Mouse (Mus musculus) liver, embryonic 14.5 days (tissue): Measurements from ENCODE around the gene Acox1. TPM values are rescaled to one million over a fixed set of nuclear protein-coding genes. Genes with fewer than 3 reads are reported as not detected.
A peak's percentile ranks its signal among the peaks of the same experiment; 100 is the strongest.

ENCODE experiments used
- ATAC-seq: fragments of 200-750 bp; cut with Nextera tagmentation; 2 replicates; pipeline ENCODE4 v1.8.0; 2017; ENCODE audit warnings: moderate number of reproducible peaks, mild to moderate bottlenecking, moderate library complexity; ENCODE audit not compliant: insufficient read depth
- DNase-seq, 3 experiments: peaks; one replicate each; pipeline ENCODE4 v3.0.0-alpha.2; 2012 to 2013; ENCODE audit warnings: low read depth in 3 of 3, low spot score in 3 of 3
- H3K27ac ChIP-seq: fragments of 300-500 bp; sonication (generic); 2 replicates; pipeline ENCODE4 v1.5.1; 2014; ENCODE audit warnings: moderate library complexity, mild to moderate bottlenecking, control low read depth, inconsistent platforms
- H3K27me3 ChIP-seq: fragments of 300-500 bp; sonication (generic); 2 replicates; pipeline ENCODE4 v1.6.1; 2014; ENCODE audit warnings: mild to moderate bottlenecking, low read length, moderate library complexity; ENCODE audit not compliant: control insufficient read depth, insufficient read depth
- H3K36me3 ChIP-seq: fragments of 300-500 bp; sonication (generic); replicated peaks from 2 replicates; pipeline ENCODE4 v1.6.1; 2014; ENCODE audit warnings: low read depth; ENCODE audit not compliant: control insufficient read depth, insufficient read depth
- H3K4me1 ChIP-seq, 2 experiments: fragments of 200-500 bp in 1 of 2; fragments of 300-500 bp in 1 of 2; sonication (generic) in 1 of 2; replicated peaks; 2 replicates each; pipeline ENCODE4 v1.6.1; 2012 to 2014; ENCODE audit warnings: antibody characterized with exemption in 1 of 2, inconsistent platforms in 1 of 2, low read length in 1 of 2; ENCODE audit not compliant: control insufficient read depth in 2 of 2, insufficient read depth in 2 of 2
- H3K4me2 ChIP-seq: fragments of 300-500 bp; sonication (generic); 2 replicates; pipeline ENCODE4 v1.6.1; 2014; ENCODE audit warnings: low read depth, mild to moderate bottlenecking, control low read depth, moderate library complexity
- H3K4me3 ChIP-seq, 2 experiments: fragments of 200-500 bp in 1 of 2; fragments of 300-500 bp in 1 of 2; sonication (generic) in 1 of 2; 2 replicates each; pipeline ENCODE4 v1.5.1; 2012 to 2014; ENCODE audit warnings: low read depth in 2 of 2, low read length in 2 of 2, mild to moderate bottlenecking in 2 of 2, control low read depth in 1 of 2, inconsistent platforms in 1 of 2, moderate library complexity in 1 of 2; ENCODE audit not compliant: insufficient read depth in 1 of 2
- H3K9ac ChIP-seq: fragments of 300-500 bp; sonication (generic); replicated peaks from 2 replicates; pipeline ENCODE4 v1.6.1; 2014; ENCODE audit warnings: mild to moderate bottlenecking, control low read depth, moderate library complexity
- H3K9me3 ChIP-seq: fragments of 300-500 bp; sonication (generic); 2 replicates; pipeline ENCODE4 v1.6.1; 2016; ENCODE audit warnings: low read length, mixed read lengths; ENCODE audit not compliant: control insufficient read depth
- CTCF ChIP-seq: IDR thresholded peaks from 2 replicates; pipeline ENCODE4 v1.5.1; 2016; ENCODE audit warnings: antibody characterized with exemption, low read depth, control low read depth
- EP300 ChIP-seq: IDR thresholded peaks from 2 replicates; pipeline ENCODE4 v1.6.1; 2016; ENCODE audit warnings: antibody characterized with exemption, low read depth
- WGBS: fragments of 180-500 bp; shearing (Covaris S2); extraction: QIAGEN DNeasy Blood & Tissue Kit; methylation state at CpG from one replicate; pipeline ENCODE4 v1.1.7; 2014; ENCODE audit not compliant: insufficient replicate concordance; 5-methylcytosine and 5-hydroxymethylcytosine counted together
- polyA plus RNA-seq, 2 experiments: library from polyadenylated mRNA; depleted of rRNA in 1 of 2; stranded (reverse) in 1 of 2; unstranded in 1 of 2; fragments of >200 nt; fragmentation: Nextera tagmentation in 1 of 2; extraction: Ambion mirVana in 1 of 2; gene quantifications; 2 replicates each; pipeline versions ENCODE4 v1.2.1 to v1.2.3; 2012 to 2014

Acox1 gene
- polyA plus RNA-seq, 2 experiments, result 14.8 to 16.6 TPM

- 77% methylated on average over 16 of the region's 16 CpGs for WGBS
- H3K27ac ChIP-seq, result no peak overlapping the region
These were observed 66.2 kb downstream of the Acox1 start for GRCm38 (mm10) chr11:116132366-116133333.

DNA sequence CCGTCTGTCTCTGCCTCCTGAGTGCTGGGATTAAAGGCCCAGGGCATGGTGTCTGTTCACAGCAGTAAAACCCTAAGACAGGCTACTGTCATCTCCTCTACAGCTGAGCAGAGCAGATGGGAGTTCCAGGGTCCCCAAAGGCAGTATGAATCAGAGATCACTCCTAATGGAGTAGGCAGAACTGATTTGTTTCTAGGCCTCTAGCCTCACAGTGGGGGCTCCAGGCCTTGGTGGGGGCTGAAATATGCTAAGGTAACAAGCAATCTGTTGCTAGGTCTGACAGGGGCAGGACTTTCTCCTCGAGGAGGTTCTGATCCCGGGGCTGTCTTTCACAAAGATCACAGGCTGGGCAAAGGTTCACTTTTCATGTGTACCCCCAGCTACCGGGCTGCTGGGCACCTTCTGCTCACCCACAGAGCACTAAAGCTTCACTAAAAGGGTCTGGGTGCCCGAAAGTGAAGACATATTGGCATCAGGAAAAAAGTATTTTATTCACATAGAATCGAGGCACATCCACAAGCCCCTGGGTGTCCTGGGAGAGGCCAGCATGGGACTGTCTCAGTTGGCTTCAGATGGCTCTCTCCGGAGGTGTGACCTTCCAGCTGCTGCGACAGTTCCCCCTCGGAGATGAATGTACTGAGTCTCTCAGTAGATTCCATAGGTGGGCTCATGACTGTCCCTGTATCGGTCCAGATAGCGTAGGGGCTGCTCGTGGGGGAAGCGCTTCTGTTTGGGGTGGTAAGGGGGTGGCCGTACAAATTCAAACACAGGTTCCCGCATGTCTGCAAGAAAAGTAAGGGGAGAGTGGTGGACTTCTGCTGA, 67.3 kb downstream of the Acox1 start:
- Histone ChIP-seq H3K27ac (no peak overlapping the region), H3K27me3 (no peaks in the 10 kb centered on the region), H3K9ac (no peak overlapping the region), H3K4me1 (peaks cover 3 to 12% of the 10 kb centered on the region in 2 experiments; a peak in 3 of 4 replicates), H3K36me3 (no peaks in the 10 kb centered on the region), H3K4me2 (peak overlapping the region; percentile 54), H3K4me3 (peak overlapping the region in 1 of 2 experiments; percentile 48; a peak in 1 of 4 replicates), H3K9me3 (no peaks in the 10 kb centered on the region)
- TF ChIP-seq CTCF (no peak), EP300 (no peak)
- WGBS, result 77% methylated on average over 15 of the region's 15 CpGs
- DNase-seq (no peak), ATAC-seq (no peak)

More at GRCm38 (mm10) chr11:116132366-116133333, 66.2 kb downstream of the Acox1 start:
- H3K4me1 ChIP-seq, result peaks cover under 1 to 8% of the 10 kb centered on the region in 2 experiments; a peak in 2 of 4 replicates
- H3K4me3 ChIP-seq, result no peak overlapping the region
- no peak for DNase-seq
- no peak overlapping the region for H3K9ac ChIP-seq
- no peaks in the 10 kb centered on the region for H3K9me3 ChIP-seq
- no peaks in the 10 kb centered on the region for H3K36me3 ChIP-seq
- no peak for ATAC-seq
- H3K27me3 ChIP-seq, result no peaks in the 10 kb centered on the region
- H3K4me2 ChIP-seq, result no peak overlapping the region
- TF ChIP-seq CTCF (peak; percentile 60), EP300 (no peak)

DNA sequence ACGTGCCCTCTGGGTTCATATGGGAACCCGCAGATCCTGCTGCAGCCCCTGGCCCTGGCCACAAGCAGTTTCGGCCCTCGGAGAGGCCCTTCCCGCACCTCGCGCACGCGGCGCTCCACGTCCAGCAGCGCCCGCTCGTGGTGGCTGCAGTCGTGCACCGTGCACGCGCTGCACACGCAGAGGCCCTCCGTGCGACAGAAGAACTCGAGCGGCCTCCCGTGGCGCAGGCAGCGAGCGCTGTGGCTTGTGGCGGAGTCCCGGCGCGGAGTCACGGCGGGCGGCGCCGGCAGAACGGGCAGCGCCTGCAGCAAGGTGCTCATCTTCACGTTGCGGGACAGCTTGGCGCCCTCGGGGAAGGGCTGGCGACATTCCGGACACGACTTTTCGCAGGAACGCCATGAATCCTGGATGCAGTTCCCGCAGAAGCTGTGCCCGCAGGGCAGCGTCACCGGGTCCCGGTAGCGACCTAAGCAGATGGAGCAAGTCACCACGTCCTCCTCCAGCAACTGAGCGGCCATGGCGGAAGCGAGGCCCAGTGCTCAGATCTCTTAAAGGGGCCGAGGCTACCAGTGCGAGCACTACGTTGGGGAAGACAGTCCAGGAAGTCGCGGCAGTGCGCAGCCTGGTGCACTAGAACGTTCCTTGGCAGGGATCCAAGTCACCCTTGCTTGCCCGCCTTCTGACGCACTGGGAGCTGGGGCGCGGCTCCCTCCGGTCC, 68.2 kb downstream of the Acox1 start, which contains the start of gene Trim65:
Gene Trim65, minus strand, starts transcription at position 641 of the 718 bp plus-strand sequence.
- H3K4me3 ChIP-seq, result peak within 1 kb of the TSS; percentile 48 to 56
- H3K27ac ChIP-seq, result no peak within 1 kb of the TSS
- H3K4me2 ChIP-seq, result peak within 1 kb of the TSS; percentile 54
- peaks cover 3% of the 10 kb centered on the region for H3K36me3 ChIP-seq
- no peaks in the 10 kb centered on the region for H3K27me3 ChIP-seq
- under 1% methylated on average over 69 of the region's 69 CpGs for WGBS
- H3K9ac ChIP-seq, result peak within 1 kb of the TSS; percentile 10
- ATAC-seq (peak; percentile 79), DNase-seq (peak; percentile 55 to 62 (median 56))
- TF ChIP-seq EP300 (no peak; the same call in 1 of the 2 replicates), CTCF (peak; percentile 84)
- no peaks in the 10 kb centered on the region for H3K9me3 ChIP-seq
- peaks cover 3 to 12% of the 10 kb centered on the region in 2 experiments; a peak in 3 of 4 replicates for H3K4me1 ChIP-seq

DNA sequence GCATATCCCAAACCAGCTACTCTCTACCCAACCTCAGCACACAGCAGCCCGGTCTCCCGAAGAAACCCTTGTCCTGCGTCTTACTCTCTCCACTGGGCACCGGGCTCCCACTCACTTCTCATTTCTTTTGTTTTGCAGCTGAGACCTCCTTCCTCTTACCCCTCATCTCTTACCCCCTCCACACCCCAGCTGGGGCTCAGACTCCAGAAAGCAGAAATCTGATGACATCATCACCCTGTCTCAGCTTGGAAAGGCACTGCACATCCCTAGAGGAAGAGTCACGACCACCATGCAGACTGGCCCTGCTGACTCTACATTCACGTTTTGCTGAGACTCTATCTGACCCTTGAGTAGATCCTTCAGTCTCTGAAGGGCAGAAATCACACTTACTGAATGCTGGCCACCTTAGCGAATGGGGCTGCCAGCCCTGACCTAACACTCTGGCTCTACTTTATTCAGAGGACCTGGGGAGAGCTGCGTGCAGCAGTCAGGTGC, 68.8 kb downstream of the Acox1 start:
- peak overlapping the region; percentile 48 to 56 for H3K4me3 ChIP-seq
- H3K9ac ChIP-seq, result peak overlapping the region; percentile 10
- peaks cover 3 to 12% of the 10 kb centered on the region in 2 experiments; a peak in 3 of 4 replicates for H3K4me1 ChIP-seq
- H3K27me3 ChIP-seq, result no peaks in the 10 kb centered on the region
- ATAC-seq (0 out of 2 replicates have a peak, but pooled peaks have one; percentile 1), DNase-seq (no peak)
- TF ChIP-seq CTCF (no peak), EP300 (no peak)
- WGBS, result 22% methylated on average over 8 of the region's 8 CpGs
- no peaks in the 10 kb centered on the region for H3K9me3 ChIP-seq
- H3K4me2 ChIP-seq, result peak overlapping the region; percentile 54
- H3K36me3 ChIP-seq, result peaks cover 4% of the 10 kb centered on the region
- no peak overlapping the region for H3K27ac ChIP-seq
